Mouse (Mus musculus) cerebellum, adult 2 months (tissue): ENCODE measurements around the gene Myo3b.

Source experiments
- CTCF ChIP-seq: fragments of 200-500 bp; IDR thresholded peaks from 2 replicates; pipeline ENCODE4 v1.5.1; 2011; ENCODE audit warnings: low read depth, mild to moderate bottlenecking, control low read depth, low read length, moderate library complexity, borderline replicate concordance; ENCODE audit not compliant: insufficient read depth
- POLR2A ChIP-seq: fragments of 200-500 bp; IDR thresholded peaks from 2 replicates; pipeline ENCODE4 v1.6.1; 2011; ENCODE audit warnings: low read length, control low read depth, borderline replicate concordance; ENCODE audit not compliant: insufficient read depth

- TF ChIP-seq CTCF (no peak), POLR2A (no peak)
These were observed 44.1 kb upstream of the Myo3b start for GRCm38 (mm10) chr2:69994779-69995178.
